Mouse (Mus musculus): ENCODE results near the gene Fyco1. TPM values are rescaled to one million over a fixed set of nuclear protein-coding genes. Genes with fewer than 3 reads are reported as not detected.
A peak's percentile ranks its signal among the peaks of the same experiment; 100 is the strongest.

The Fyco1 gene
- polyA plus RNA-seq, 1 experiment from 2014 or later, result 16.9 TPM

- Histone ChIP-seq H3K4me3 (no peak overlapping the region), H3K36me3 (no peaks in the 10 kb centered on the region), H3K27me3 (no peaks in the 10 kb centered on the region), H3K27ac (no peak overlapping the region), H3K4me1 (peaks cover 12% of the 10 kb centered on the region), H3K9ac (peak overlapping the region; percentile 85; the same call in 1 of the 2 replicates), H3K4me2 (replicated peaks) (peak overlapping the region; percentile 77), H3K9me3 (no peaks in the 10 kb centered on the region)
- no peak for ATAC-seq (ENCODE audit: low FRiP score, low read depth)
- WGBS, result 58% methylated on average over 2 of the region's 2 CpGs
Observed at GRCm38 (mm10) chr9:123849976-123850695, 1.6 kb downstream of the Fyco1 start.

GRCm38 (mm10) chr9:123846490-123846889 is 5.2 kb downstream of the Fyco1 start:
- no peaks in the 10 kb centered on the region for H3K9me3 ChIP-seq
- H3K4me3 ChIP-seq, result no peak overlapping the region
- H3K4me2 ChIP-seq (replicated peaks), result no peak overlapping the region
- peaks cover 12% of the 10 kb centered on the region for H3K4me1 ChIP-seq
- no peak for ATAC-seq (ENCODE audit: low FRiP score, low read depth)
- H3K27ac ChIP-seq, result no peak overlapping the region
- H3K36me3 ChIP-seq, result peaks cover 8% of the 10 kb centered on the region; the same call in 1 of the 2 replicates
- no peak overlapping the region for H3K9ac ChIP-seq
- 95% methylated on average over 1 of the region's 1 CpGs for WGBS
- no peaks in the 10 kb centered on the region for H3K27me3 ChIP-seq

GRCm38 (mm10) chr9:123845120-123845519 is 6.6 kb downstream of the Fyco1 start:
- H3K27me3 ChIP-seq, result no peaks in the 10 kb centered on the region
- no peak for ATAC-seq (ENCODE audit: low FRiP score, low read depth)
- no peak overlapping the region for H3K4me3 ChIP-seq
- peaks cover 15% of the 10 kb centered on the region for H3K36me3 ChIP-seq
- 66% methylated on average over 3 of the region's 3 CpGs for WGBS
- H3K4me2 ChIP-seq (replicated peaks), result no peak overlapping the region
- H3K9me3 ChIP-seq, result no peaks in the 10 kb centered on the region
- peaks cover 4% of the 10 kb centered on the region; the same call in 1 of the 2 replicates for H3K4me1 ChIP-seq
- H3K27ac ChIP-seq, result no peak overlapping the region
- no peak overlapping the region for H3K9ac ChIP-seq

GRCm38 (mm10) chr9:123844468-123844867 is 7.2 kb downstream of the Fyco1 start:
- Histone ChIP-seq H3K4me2 (replicated peaks) (no peak overlapping the region), H3K27ac (no peak overlapping the region), H3K27me3 (no peaks in the 10 kb centered on the region), H3K9me3 (no peaks in the 10 kb centered on the region), H3K4me1 (no peaks in the 10 kb centered on the region), H3K9ac (no peak overlapping the region), H3K36me3 (peaks cover 21% of the 10 kb centered on the region), H3K4me3 (no peak overlapping the region)
- 85% methylated on average over 3 of the region's 3 CpGs for WGBS
- ATAC-seq (ENCODE audit: low FRiP score, low read depth), result no peak

GRCm38 (mm10) chr9:123840243-123840642 is 11.5 kb downstream of the Fyco1 start:
- no peak overlapping the region for H3K4me2 ChIP-seq (replicated peaks)
- H3K9ac ChIP-seq, result no peak overlapping the region
- H3K9me3 ChIP-seq, result no peaks in the 10 kb centered on the region
- no peak overlapping the region for H3K4me3 ChIP-seq
- no peaks in the 10 kb centered on the region for H3K4me1 ChIP-seq
- 86% methylated on average over 6 of the region's 6 CpGs for WGBS
- ATAC-seq (ENCODE audit: low FRiP score, low read depth), result no peak
- H3K36me3 ChIP-seq, result peaks cover 54% of the 10 kb centered on the region
- no peak overlapping the region for H3K27ac ChIP-seq
- H3K27me3 ChIP-seq, result no peaks in the 10 kb centered on the region

GRCm38 (mm10) chr9:123835851-123836250 is 15.8 kb downstream of the Fyco1 start:
- peaks cover 62% of the 10 kb centered on the region for H3K36me3 ChIP-seq
- H3K27ac ChIP-seq, result no peak overlapping the region
- no peak overlapping the region for H3K4me3 ChIP-seq
- no peak for ATAC-seq (ENCODE audit: low FRiP score, low read depth)
- H3K9me3 ChIP-seq, result no peaks in the 10 kb centered on the region
- no peak overlapping the region for H3K4me2 ChIP-seq (replicated peaks)
- H3K9ac ChIP-seq, result no peak overlapping the region
- no peaks in the 10 kb centered on the region for H3K4me1 ChIP-seq
- H3K27me3 ChIP-seq, result no peaks in the 10 kb centered on the region
- 88% methylated on average over 3 of the region's 3 CpGs for WGBS

GRCm38 (mm10) chr9:123828916-123829315 is 22.8 kb downstream of the Fyco1 start:
- H3K4me1 ChIP-seq, result no peaks in the 10 kb centered on the region
- ATAC-seq (ENCODE audit: low FRiP score, low read depth), result no peak
- no peak overlapping the region for H3K4me3 ChIP-seq
- H3K9ac ChIP-seq, result no peak overlapping the region
- no peak overlapping the region for H3K4me2 ChIP-seq (replicated peaks)
- no peaks in the 10 kb centered on the region for H3K27me3 ChIP-seq
- WGBS, result 88% methylated on average over 4 of the region's 4 CpGs
- H3K9me3 ChIP-seq, result no peaks in the 10 kb centered on the region
- peaks cover 73% of the 10 kb centered on the region for H3K36me3 ChIP-seq
- H3K27ac ChIP-seq, result no peak overlapping the region

- Histone ChIP-seq H3K27ac (no peak overlapping the region), H3K9me3 (no peaks in the 10 kb centered on the region), H3K4me3 (no peak overlapping the region), H3K36me3 (peaks cover 92% of the 10 kb centered on the region), H3K9ac (no peak overlapping the region), H3K4me1 (no peaks in the 10 kb centered on the region), H3K27me3 (no peaks in the 10 kb centered on the region), H3K4me2 (replicated peaks) (no peak overlapping the region)
- ATAC-seq (ENCODE audit: low FRiP score, low read depth), result no peak
- 86% methylated on average over 3 of the region's 3 CpGs for WGBS
Observed at GRCm38 (mm10) chr9:123826631-123827030, 25.1 kb downstream of the Fyco1 start.

GRCm38 (mm10) chr9:123818601-123819000 is 33.1 kb downstream of the Fyco1 start:
- 47% methylated on average over 2 of the region's 2 CpGs for WGBS
- Histone ChIP-seq H3K27me3 (no peaks in the 10 kb centered on the region), H3K27ac (no peak overlapping the region), H3K36me3 (peaks cover 84% of the 10 kb centered on the region), H3K9me3 (no peaks in the 10 kb centered on the region), H3K4me2 (replicated peaks) (no peak overlapping the region), H3K4me3 (no peak overlapping the region), H3K9ac (no peak overlapping the region), H3K4me1 (no peaks in the 10 kb centered on the region; the same call in 1 of the 2 replicates)
- ATAC-seq (ENCODE audit: low FRiP score, low read depth), result no peak

- Histone ChIP-seq H3K4me3 (no peak overlapping the region), H3K4me2 (replicated peaks) (no peak overlapping the region), H3K27ac (no peak overlapping the region), H3K27me3 (no peaks in the 10 kb centered on the region), H3K9ac (no peak overlapping the region), H3K36me3 (peaks cover 78% of the 10 kb centered on the region), H3K9me3 (no peaks in the 10 kb centered on the region), H3K4me1 (no peaks in the 10 kb centered on the region; the same call in 1 of the 2 replicates)
- no peak for ATAC-seq (ENCODE audit: low FRiP score, low read depth)
- 87% methylated on average over 1 of the region's 1 CpGs for WGBS
Observed at GRCm38 (mm10) chr9:123815996-123816395, 35.7 kb downstream of the Fyco1 start.

- H3K36me3 ChIP-seq, result peaks cover 78% of the 10 kb centered on the region
- H3K4me2 ChIP-seq (replicated peaks), result no peak overlapping the region
- 85% methylated on average over 3 of the region's 3 CpGs for WGBS
- no peak overlapping the region for H3K27ac ChIP-seq
- no peak overlapping the region for H3K4me3 ChIP-seq
- no peaks in the 10 kb centered on the region; the same call in 1 of the 2 replicates for H3K4me1 ChIP-seq
- ATAC-seq (ENCODE audit: low FRiP score, low read depth), result no peak
- H3K9me3 ChIP-seq, result no peaks in the 10 kb centered on the region
- no peak overlapping the region for H3K9ac ChIP-seq
- no peaks in the 10 kb centered on the region for H3K27me3 ChIP-seq
Observed at GRCm38 (mm10) chr9:123815444-123815843, 36.3 kb downstream of the Fyco1 start.

GRCm38 (mm10) chr9:123814821-123815220 is 36.9 kb downstream of the Fyco1 start:
- Histone ChIP-seq H3K4me1 (no peaks in the 10 kb centered on the region; the same call in 1 of the 2 replicates), H3K36me3 (peaks cover 80% of the 10 kb centered on the region), H3K9me3 (no peaks in the 10 kb centered on the region), H3K4me2 (replicated peaks) (no peak overlapping the region), H3K9ac (no peak overlapping the region), H3K4me3 (no peak overlapping the region), H3K27me3 (no peaks in the 10 kb centered on the region), H3K27ac (no peak overlapping the region)
- no peak for ATAC-seq (ENCODE audit: low FRiP score, low read depth)
- WGBS, result 78% methylated on average over 4 of the region's 4 CpGs

- 69% methylated on average over 2 of the region's 2 CpGs for WGBS
- no peak overlapping the region for H3K4me2 ChIP-seq (replicated peaks)
- H3K4me1 ChIP-seq, result no peaks in the 10 kb centered on the region; the same call in 1 of the 2 replicates
- no peaks in the 10 kb centered on the region for H3K27me3 ChIP-seq
- no peak overlapping the region for H3K27ac ChIP-seq
- H3K9me3 ChIP-seq, result no peaks in the 10 kb centered on the region
- H3K9ac ChIP-seq, result no peak overlapping the region
- no peak for ATAC-seq (ENCODE audit: low FRiP score, low read depth)
- peaks cover 80% of the 10 kb centered on the region for H3K36me3 ChIP-seq
- H3K4me3 ChIP-seq, result no peak overlapping the region
Observed at GRCm38 (mm10) chr9:123814326-123814725, 37.4 kb downstream of the Fyco1 start.

Data from limb, embryonic 13.5 days (tissue).